Mouse (Mus musculus): ENCODE results near the gene Cstf3. TPM values are rescaled to one million over a fixed set of nuclear protein-coding genes. Genes with fewer than 3 reads are reported as not detected.

Gene Cstf3
- polyA plus RNA-seq, 1 experiment from 2014 or later = 97.0 TPM

DNA sequence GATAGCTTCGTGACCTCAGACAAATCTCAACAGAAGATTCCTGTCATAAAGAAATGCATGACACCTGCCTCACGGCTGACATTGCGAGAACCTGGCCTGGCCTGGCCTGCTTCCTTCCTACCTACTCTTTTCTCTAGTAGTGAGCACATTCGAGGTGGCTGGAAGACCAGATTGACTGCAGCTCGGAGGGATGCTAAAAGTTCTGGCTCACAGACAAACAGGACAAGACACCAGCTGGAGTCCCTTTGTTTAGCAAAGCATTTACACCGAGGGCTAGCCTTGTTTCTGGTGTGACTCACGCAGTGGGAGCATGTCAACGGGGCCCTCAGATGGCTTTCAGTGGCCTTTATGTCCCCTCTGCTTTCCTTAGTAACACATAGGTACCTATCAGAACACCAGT is 98.4 kb downstream of the Cstf3 start:
- Histone ChIP-seq H3K9me3 (ENCODE audit: control insufficient read depth, low read length) (no peaks in the 10 kb centered on the region), H3K9ac (replicated peaks; ENCODE audit: low read length) (no peak overlapping the region), H3K4me2 (ENCODE audit: low read length) (no peak overlapping the region), H3K27ac (replicated peaks; ENCODE audit: low read depth, low read length) (no peak overlapping the region), H3K27me3 (ENCODE audit: control insufficient read depth, insufficient read depth, low read length) (no peaks in the 10 kb centered on the region), H3K36me3 (ENCODE audit: control insufficient read depth, insufficient read depth, low read length) (peaks cover 18% of the 10 kb centered on the region), H3K4me3 (replicated peaks; ENCODE audit: low read depth, low read length) (no peak overlapping the region), H3K4me1 (ENCODE audit: control insufficient read depth, insufficient read depth, low read length) (no peaks in the 10 kb centered on the region)
- 77% methylated on average over 8 of the region's 8 CpGs for WGBS
- DNase-seq = no peak
- ATAC-seq (ENCODE audit: low FRiP score, low TSS enrichment) = no peak

DNA sequence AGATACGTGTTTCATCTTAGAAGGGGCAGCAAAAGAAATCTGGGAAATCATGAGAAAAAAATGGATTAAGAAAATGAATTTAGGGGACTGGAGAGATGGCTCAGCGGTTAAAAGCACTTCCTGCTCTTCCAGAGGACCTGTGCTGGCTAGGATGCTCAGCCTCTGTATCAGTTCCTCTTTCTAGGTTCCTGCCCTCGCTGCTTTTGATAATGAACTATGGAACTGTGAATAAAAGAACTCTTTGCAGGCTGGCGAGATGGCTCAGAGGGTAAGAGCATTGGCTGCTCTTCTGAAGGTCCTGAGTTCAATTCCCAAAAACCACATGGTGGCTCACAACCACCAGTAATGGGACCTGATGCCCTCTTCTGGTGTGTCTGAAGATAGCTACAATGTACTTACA is 100.4 kb downstream of the Cstf3 start:
- H3K27me3 ChIP-seq (ENCODE audit: control insufficient read depth, insufficient read depth, low read length) = no peaks in the 10 kb centered on the region
- no peak for ATAC-seq (ENCODE audit: low FRiP score, low TSS enrichment)
- 84% methylated on average over 4 of the region's 4 CpGs for WGBS

DNA sequence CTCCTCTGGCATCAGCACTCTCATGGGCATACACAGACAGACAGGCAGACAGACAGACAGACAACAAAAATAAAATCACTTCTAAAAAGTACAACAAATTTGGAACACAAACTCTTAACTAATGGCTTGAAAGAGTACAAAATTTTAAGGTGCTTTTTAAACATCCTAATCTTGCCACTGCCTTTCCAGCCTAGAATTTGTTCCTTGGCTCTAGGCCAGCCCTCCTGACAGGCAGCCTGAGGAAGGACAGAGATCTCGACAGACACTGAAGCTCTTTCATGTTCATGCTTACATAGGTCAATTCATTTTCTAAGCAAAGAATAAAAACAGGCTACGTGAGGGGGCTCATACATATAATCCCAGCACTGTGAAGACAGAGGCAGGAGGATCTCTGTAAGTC is 102.2 kb downstream of the Cstf3 start:
- DNase-seq (no peak), ATAC-seq (ENCODE audit: low FRiP score, low TSS enrichment) (no peak)
- Histone ChIP-seq H3K4me3 (replicated peaks; ENCODE audit: low read depth, low read length) (no peak overlapping the region), H3K9me3 (ENCODE audit: control insufficient read depth, low read length) (no peaks in the 10 kb centered on the region), H3K27ac (replicated peaks; ENCODE audit: low read depth, low read length) (no peak overlapping the region), H3K36me3 (ENCODE audit: control insufficient read depth, insufficient read depth, low read length) (peaks cover 10% of the 10 kb centered on the region), H3K4me2 (ENCODE audit: low read length) (no peak overlapping the region), H3K9ac (replicated peaks; ENCODE audit: low read length) (no peak overlapping the region), H3K27me3 (ENCODE audit: control insufficient read depth, insufficient read depth, low read length) (no peaks in the 10 kb centered on the region), H3K4me1 (ENCODE audit: control insufficient read depth, insufficient read depth, low read length) (no peaks in the 10 kb centered on the region)
- WGBS = 75% methylated on average over 2 of the region's 2 CpGs

More for the DNA sequence above, 100.4 kb downstream of the Cstf3 start:
- Histone ChIP-seq H3K36me3 (ENCODE audit: control insufficient read depth, insufficient read depth, low read length) (0 out of 2 replicates have a peak, but pooled peaks cover 5% of the 10 kb centered on the region), H3K27ac (replicated peaks; ENCODE audit: low read depth, low read length) (no peak overlapping the region), H3K4me2 (ENCODE audit: low read length) (no peak overlapping the region), H3K9me3 (ENCODE audit: control insufficient read depth, low read length) (no peaks in the 10 kb centered on the region), H3K4me3 (replicated peaks; ENCODE audit: low read depth, low read length) (no peak overlapping the region), H3K4me1 (ENCODE audit: control insufficient read depth, insufficient read depth, low read length) (no peaks in the 10 kb centered on the region), H3K9ac (replicated peaks; ENCODE audit: low read length) (no peak overlapping the region)
- no peak for DNase-seq

DNA sequence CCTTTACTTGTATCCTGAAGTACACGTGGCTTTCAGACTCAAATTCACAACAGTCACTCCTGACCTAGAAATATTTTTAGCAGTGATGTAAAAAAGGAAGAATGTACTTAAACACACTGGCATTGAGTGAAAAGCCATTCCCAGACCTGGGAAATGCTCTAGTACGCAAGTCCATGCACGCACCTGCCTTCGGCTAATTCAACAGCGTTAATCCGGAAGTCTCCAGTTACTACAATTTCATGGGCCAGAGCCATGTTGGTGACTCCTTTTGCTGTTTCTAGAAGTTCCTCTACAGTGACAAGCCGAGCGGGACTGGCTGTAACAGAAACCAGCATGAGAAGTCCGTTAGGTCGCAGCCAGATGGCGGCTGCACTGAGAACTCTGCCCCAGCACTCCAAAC is 109.3 kb downstream of the Cstf3 start:
- Histone ChIP-seq H3K4me3 (replicated peaks; ENCODE audit: low read depth, low read length) (no peak overlapping the region), H3K4me1 (ENCODE audit: control insufficient read depth, insufficient read depth, low read length) (no peaks in the 10 kb centered on the region), H3K36me3 (ENCODE audit: control insufficient read depth, insufficient read depth, low read length) (peaks cover 35% of the 10 kb centered on the region), H3K9me3 (ENCODE audit: control insufficient read depth, low read length) (no peaks in the 10 kb centered on the region), H3K27ac (replicated peaks; ENCODE audit: low read depth, low read length) (no peak overlapping the region), H3K9ac (replicated peaks; ENCODE audit: low read length) (no peak overlapping the region), H3K4me2 (ENCODE audit: low read length) (no peak overlapping the region), H3K27me3 (ENCODE audit: control insufficient read depth, insufficient read depth, low read length) (no peaks in the 10 kb centered on the region)
- WGBS = 93% methylated on average over 11 of the region's 11 CpGs
- ATAC-seq (ENCODE audit: low FRiP score, low TSS enrichment) = no peak
- no peak for DNase-seq

DNA sequence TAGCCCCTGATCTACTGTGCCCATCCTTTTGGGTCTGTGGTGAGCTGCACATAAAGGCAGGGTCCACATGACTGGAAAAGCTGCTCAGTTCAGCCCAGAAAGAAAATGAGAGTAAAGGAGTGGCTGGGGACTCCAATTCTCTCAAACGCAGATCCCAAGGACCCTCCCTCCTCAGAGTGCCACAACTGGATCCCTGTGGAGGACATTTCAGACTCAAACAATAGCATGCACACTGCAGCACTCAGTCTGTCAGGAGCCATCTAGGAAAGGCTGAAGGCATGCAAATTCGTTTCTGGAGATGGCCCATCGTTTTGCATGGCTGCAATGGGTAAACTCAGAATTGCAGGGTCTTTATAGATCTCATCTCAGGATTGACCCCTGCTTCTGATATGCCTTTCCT is 112.8 kb downstream of the Cstf3 start:
- DNase-seq (no peak), ATAC-seq (ENCODE audit: low FRiP score, low TSS enrichment) (no peak)
- H3K36me3 ChIP-seq (ENCODE audit: control insufficient read depth, insufficient read depth, low read length) = peaks cover 44% of the 10 kb centered on the region
- H3K4me3 ChIP-seq (replicated peaks; ENCODE audit: low read depth, low read length) = no peak overlapping the region
- no peak overlapping the region for H3K9ac ChIP-seq (replicated peaks; ENCODE audit: low read length)
- H3K27me3 ChIP-seq (ENCODE audit: control insufficient read depth, insufficient read depth, low read length) = no peaks in the 10 kb centered on the region
- no peak overlapping the region for H3K27ac ChIP-seq (replicated peaks; ENCODE audit: low read depth, low read length)
- no peak overlapping the region for H3K4me2 ChIP-seq (ENCODE audit: low read length)
- H3K9me3 ChIP-seq (ENCODE audit: control insufficient read depth, low read length) = no peaks in the 10 kb centered on the region
- H3K4me1 ChIP-seq (ENCODE audit: control insufficient read depth, insufficient read depth, low read length) = no peaks in the 10 kb centered on the region
- WGBS = 55% methylated on average over 3 of the region's 3 CpGs

DNA sequence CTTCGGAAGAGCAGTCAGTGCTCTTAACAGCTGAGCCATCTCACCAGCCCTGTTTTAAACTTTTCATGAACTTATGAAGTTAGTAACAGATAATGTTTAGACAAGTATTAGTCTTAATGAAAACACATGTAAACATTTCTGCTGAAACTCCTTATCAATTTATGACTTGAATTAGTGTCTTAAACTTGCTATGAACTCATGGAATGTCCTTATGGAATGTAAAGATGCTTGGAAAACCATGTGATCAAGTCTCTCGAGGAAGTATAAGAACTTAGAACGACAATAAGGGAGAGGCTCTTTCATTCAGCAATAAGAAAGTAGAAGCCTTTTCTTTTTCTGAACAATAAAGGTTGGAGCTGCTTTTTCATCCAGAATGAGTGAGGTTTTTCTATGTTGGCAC is 114.0 kb downstream of the Cstf3 start:
- ATAC-seq (ENCODE audit: low FRiP score, low TSS enrichment) = no peak
- 85% methylated on average over 3 of the region's 3 CpGs for WGBS
- H3K36me3 ChIP-seq (ENCODE audit: control insufficient read depth, insufficient read depth, low read length) = peaks cover 34% of the 10 kb centered on the region

DNA sequence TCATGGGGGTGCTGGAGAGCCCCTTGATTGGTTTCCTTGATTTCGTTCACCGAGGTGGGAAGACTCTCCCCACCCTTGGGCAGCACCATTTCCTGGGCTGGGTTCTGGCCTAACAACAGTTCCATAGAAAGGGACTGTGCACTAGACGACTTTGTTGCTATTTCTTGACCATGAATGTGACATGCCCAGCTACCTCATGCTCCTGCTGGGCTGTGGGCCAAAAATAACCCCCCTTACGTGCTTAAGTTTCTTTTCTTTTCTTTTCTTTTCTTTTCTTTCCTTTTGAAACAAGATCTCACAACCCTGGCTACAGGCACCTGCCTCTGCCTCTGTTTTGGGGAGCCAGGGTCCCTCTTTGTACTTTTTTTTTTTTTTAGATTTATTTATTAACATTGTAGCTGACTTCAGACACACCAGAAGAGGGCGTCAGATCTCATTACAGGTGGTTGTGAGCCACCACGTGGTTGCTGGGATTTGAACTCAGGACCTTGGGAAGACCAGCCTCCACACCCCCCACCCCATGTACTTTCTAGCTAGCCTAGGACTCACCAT is 119.5 kb downstream of the Cstf3 start:
- H3K27me3 ChIP-seq (ENCODE audit: control insufficient read depth, insufficient read depth, low read length) = no peaks in the 10 kb centered on the region
- no peak overlapping the region for H3K9ac ChIP-seq (replicated peaks; ENCODE audit: low read length)
- H3K9me3 ChIP-seq (ENCODE audit: control insufficient read depth, low read length) = no peaks in the 10 kb centered on the region
- H3K4me2 ChIP-seq (ENCODE audit: low read length) = 0 out of 2 replicates have a peak overlapping the region, but pooled peaks have one; percentile 70
- ATAC-seq (ENCODE audit: low FRiP score, low TSS enrichment) = no peak
- H3K36me3 ChIP-seq (ENCODE audit: control insufficient read depth, insufficient read depth, low read length) = peaks cover 15% of the 10 kb centered on the region
- WGBS = 68% methylated on average over 6 of the region's 6 CpGs
- peaks cover 11% of the 10 kb centered on the region for H3K4me1 ChIP-seq (ENCODE audit: control insufficient read depth, insufficient read depth, low read length)
- H3K4me3 ChIP-seq (replicated peaks; ENCODE audit: low read depth, low read length) = no peak overlapping the region
- H3K27ac ChIP-seq (replicated peaks; ENCODE audit: low read depth, low read length) = no peak overlapping the region
- no peak for DNase-seq

More for the DNA sequence above, 114.0 kb downstream of the Cstf3 start:
- Histone ChIP-seq H3K4me3 (replicated peaks; ENCODE audit: low read depth, low read length) (no peak overlapping the region), H3K27ac (replicated peaks; ENCODE audit: low read depth, low read length) (no peak overlapping the region), H3K9me3 (ENCODE audit: control insufficient read depth, low read length) (no peaks in the 10 kb centered on the region), H3K4me2 (ENCODE audit: low read length) (no peak overlapping the region), H3K9ac (replicated peaks; ENCODE audit: low read length) (no peak overlapping the region), H3K4me1 (ENCODE audit: control insufficient read depth, insufficient read depth, low read length) (no peaks in the 10 kb centered on the region), H3K27me3 (ENCODE audit: control insufficient read depth, insufficient read depth, low read length) (no peaks in the 10 kb centered on the region)
- DNase-seq = no peak

DNA sequence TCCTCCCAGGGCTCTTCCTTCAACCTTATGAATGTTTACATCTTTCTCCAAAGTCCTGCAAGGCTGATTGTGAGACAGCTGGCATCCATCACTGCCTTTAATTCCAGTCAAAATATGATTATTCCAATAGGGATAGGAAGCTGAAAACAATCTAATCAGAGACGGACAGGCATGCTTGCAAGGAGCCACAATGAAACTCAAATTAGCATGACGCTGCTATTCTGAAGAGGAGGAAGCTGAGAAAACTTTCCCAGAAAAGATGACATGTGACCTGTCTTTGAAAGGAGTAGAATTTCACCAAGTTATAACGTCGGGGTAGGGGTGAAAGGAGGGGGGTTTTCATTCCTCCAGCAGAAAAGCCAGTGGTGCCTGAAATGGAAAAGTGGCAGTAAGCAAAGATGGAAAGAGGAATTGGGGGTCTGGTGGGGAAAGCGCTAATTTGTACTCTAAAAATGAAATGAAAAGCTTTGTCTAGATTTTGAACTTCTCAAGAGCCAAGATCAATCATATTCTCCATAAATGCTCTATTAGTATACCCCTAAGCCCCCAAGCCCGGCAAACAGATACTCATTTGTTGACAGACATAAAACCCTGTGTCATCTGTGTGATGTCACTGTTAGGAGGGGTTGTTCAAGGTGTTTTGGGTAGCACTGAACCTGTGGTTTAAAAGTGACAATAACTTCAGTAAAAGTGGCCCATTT is 120.5 kb downstream of the Cstf3 start:
- Histone ChIP-seq H3K9me3 (ENCODE audit: control insufficient read depth, low read length) (no peaks in the 10 kb centered on the region), H3K4me3 (replicated peaks; ENCODE audit: low read depth, low read length) (peak overlapping the region; percentile 72), H3K4me2 (ENCODE audit: low read length) (peak overlapping the region; percentile 70), H3K36me3 (ENCODE audit: control insufficient read depth, insufficient read depth, low read length) (peaks cover 6% of the 10 kb centered on the region), H3K27me3 (ENCODE audit: control insufficient read depth, insufficient read depth, low read length) (no peaks in the 10 kb centered on the region), H3K9ac (replicated peaks; ENCODE audit: low read length) (peak overlapping the region; percentile 86; the same call in 1 of the 2 replicates), H3K4me1 (ENCODE audit: control insufficient read depth, insufficient read depth, low read length) (peaks cover 11% of the 10 kb centered on the region), H3K27ac (replicated peaks; ENCODE audit: low read depth, low read length) (peak overlapping the region; percentile 92)
- peak; percentile 44 for DNase-seq
- 11% methylated on average over 6 of the region's 6 CpGs for WGBS
- no peak for ATAC-seq (ENCODE audit: low FRiP score, low TSS enrichment)

Measured in midbrain, embryonic 14.5 days (tissue).